Mouse (Mus musculus) olfactory bulb, adult 2 months (tissue): ENCODE measurements around the gene Nudc.

Source experiments
- CTCF ChIP-seq: fragments of 200-500 bp; IDR thresholded peaks from 2 replicates; pipeline ENCODE4 v1.5.1; 2012; ENCODE audit warnings: low read depth, mild to moderate bottlenecking, low read length, moderate library complexity; ENCODE audit not compliant: insufficient read depth
- POLR2A ChIP-seq: fragments of 200-500 bp; IDR thresholded peaks from 2 replicates; pipeline ENCODE4 v1.6.1; 2012; ENCODE audit warnings: mild to moderate bottlenecking, low read depth, low read length, moderate library complexity; ENCODE audit not compliant: insufficient read depth

DNA sequence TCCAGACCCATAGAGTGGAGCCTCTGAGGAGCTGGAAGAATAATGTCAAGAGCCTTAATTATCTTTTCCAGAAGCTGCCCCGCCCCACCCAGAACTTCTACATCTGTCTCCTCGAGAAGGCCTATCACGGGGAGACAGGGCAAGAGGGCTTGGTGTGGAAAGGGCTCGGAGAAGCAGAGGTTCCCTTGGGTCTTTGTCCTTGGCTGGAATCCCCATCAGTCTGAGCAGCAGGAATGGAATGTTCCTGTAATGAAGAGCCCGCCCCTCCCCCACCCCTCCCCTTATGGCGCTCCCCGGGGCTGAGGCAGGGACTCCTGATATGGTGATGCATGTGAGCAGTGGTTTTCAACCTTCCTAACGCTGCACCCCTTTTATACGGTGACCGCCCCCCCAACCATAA is 54.0 kb downstream of the Nudc start:
- no peak for TF ChIP-seq CTCF
- TF ChIP-seq POLR2A, result no peak
